Mouse (Mus musculus): ENCODE data around the gene Sytl3.

DNA sequence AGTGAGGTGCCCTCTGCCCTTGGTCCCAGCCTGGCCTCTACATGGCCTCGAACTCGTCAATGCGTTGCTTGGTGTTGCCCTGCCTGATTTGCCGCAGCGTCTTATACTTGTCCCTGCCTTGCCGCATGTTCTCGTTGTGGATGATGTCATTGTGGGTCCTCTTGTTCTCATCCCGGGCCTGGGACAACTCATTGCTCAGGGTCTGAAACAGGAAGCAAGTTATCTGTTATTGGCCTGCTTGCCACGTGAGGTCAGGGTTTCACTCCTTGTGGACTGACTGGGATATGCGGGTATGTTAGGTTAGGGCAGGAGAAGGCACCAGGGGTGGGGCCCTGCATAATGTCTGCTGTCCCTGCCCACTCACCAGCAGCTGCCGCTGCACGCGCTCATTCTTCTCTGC lies 80.4 kb downstream of the Sytl3 start:
- TF ChIP-seq CTCF (IDR thresholded peaks at IDR 0.05; ENCODE audit: low read depth) (0 out of 2 replicates have a peak, but pooled peaks have one; percentile 15), EP300 (IDR thresholded peaks at IDR 0.05; ENCODE audit: low read depth) (no peak)
